Mouse (Mus musculus): ENCODE data around the gene Igdcc3.

GRCm38 (mm10) chr9:65166386-65166785 is 25.4 kb downstream of the Igdcc3 start:
- TF ChIP-seq CTCF (IDR thresholded peaks at IDR 0.05; ENCODE audit: low read depth): no peak
- TF ChIP-seq EP300 (IDR thresholded peaks at IDR 0.05; ENCODE audit: low read depth): no peak

Data from heart, postnatal 0 days (tissue).